Mouse (Mus musculus): ENCODE results near the gene Oser1.
"Not testable (repeated sequence)": the region's sequence is repeated elsewhere in the genome, so short reads cannot be mapped to it uniquely, and the experiment has no call there.

Oser1 gene

GRCm38 (mm10) chr2:163439488-163439887 lies 15.0 kb upstream of the Oser1 start:
- DNase-seq, result no peak

GRCm38 (mm10) chr2:163438619-163439451 lies 14.3 kb upstream of the Oser1 start:
- DNase-seq, result peak; percentile 45

- peak; percentile 6 for DNase-seq
Observed at GRCm38 (mm10) chr2:163438246-163438618, 13.7 kb upstream of the Oser1 start, which contains the start of gene Gdap1l1. Gene Gdap1l1 (plus strand): TSS chr2:163438476.

- no peak for DNase-seq
Observed at GRCm38 (mm10) chr2:163437800-163438199, 13.3 kb upstream of the Oser1 start.

- DNase-seq, result no peak
Observed at GRCm38 (mm10) chr2:163433971-163434370, 9.5 kb upstream of the Oser1 start.

GRCm38 (mm10) chr2:163431289-163431688 lies 6.8 kb upstream of the Oser1 start:
- no peak for DNase-seq

GRCm38 (mm10) chr2:163428346-163429011 lies 4.0 kb upstream of the Oser1 start:
- DNase-seq, result no peak

- DNase-seq, result peak; percentile 39
Observed at GRCm38 (mm10) chr2:163422895-163423660, 1.4 kb downstream of the Oser1 start.

GRCm38 (mm10) chr2:163420366-163420886 lies 4.1 kb downstream of the Oser1 start:
- DNase-seq, result no peak

GRCm38 (mm10) chr2:163419346-163420045 lies 5.0 kb downstream of the Oser1 start:
- DNase-seq, result peak; percentile 100

- no peak for DNase-seq
Observed at GRCm38 (mm10) chr2:163418841-163419345, 5.6 kb downstream of the Oser1 start.

GRCm38 (mm10) chr2:163417830-163418229 lies 6.7 kb downstream of the Oser1 start:
- no peak for DNase-seq

GRCm38 (mm10) chr2:163417026-163417425 lies 7.5 kb downstream of the Oser1 start:
- no peak for DNase-seq

GRCm38 (mm10) chr2:163412846-163413590 lies 11.5 kb downstream of the Oser1 start:
- DNase-seq, result no peak

- no peak for DNase-seq
Observed at GRCm38 (mm10) chr2:163412419-163412818, 12.1 kb downstream of the Oser1 start.

- DNase-seq, result no peak
Observed at GRCm38 (mm10) chr2:163411840-163412239, 12.7 kb downstream of the Oser1 start.

- DNase-seq, result not testable (repeated sequence)
Observed at GRCm38 (mm10) chr2:163411344-163411743, 13.2 kb downstream of the Oser1 start.

- DNase-seq, result no peak
Observed at GRCm38 (mm10) chr2:163410211-163410610, 14.3 kb downstream of the Oser1 start.

- DNase-seq, result peak; percentile 40
Observed at GRCm38 (mm10) chr2:163404037-163404815, 20.3 kb downstream of the Oser1 start.

GRCm38 (mm10) chr2:163401221-163401620 lies 23.3 kb downstream of the Oser1 start:
- DNase-seq, result peak; percentile 85

- no peak for DNase-seq
Observed at GRCm38 (mm10) chr2:163399222-163399621, 25.3 kb downstream of the Oser1 start.
